Mouse (Mus musculus) heart, adult 8-10 months (tissue): ENCODE results near the gene Xylt1. TPM values are rescaled to one million over a fixed set of nuclear protein-coding genes. Genes with fewer than 3 reads are reported as not detected.
A peak's percentile ranks its signal among the peaks of the same experiment; 100 is the strongest.

ENCODE experiments used
- DNase-seq: peaks from one replicate; pipeline ENCODE4 v3.0.0; 2022; ENCODE audit warnings: low spot score
- total RNA-seq, 4 experiments: library from RNA; stranded (reverse); gene quantifications; 2 replicates each; pipeline ENCODE4 v1.2.4; 2022

Gene Xylt1
- total RNA-seq, 4 experiments from 2014 or later = 1.6 to 2.3 (median 2.1) TPM

DNA sequence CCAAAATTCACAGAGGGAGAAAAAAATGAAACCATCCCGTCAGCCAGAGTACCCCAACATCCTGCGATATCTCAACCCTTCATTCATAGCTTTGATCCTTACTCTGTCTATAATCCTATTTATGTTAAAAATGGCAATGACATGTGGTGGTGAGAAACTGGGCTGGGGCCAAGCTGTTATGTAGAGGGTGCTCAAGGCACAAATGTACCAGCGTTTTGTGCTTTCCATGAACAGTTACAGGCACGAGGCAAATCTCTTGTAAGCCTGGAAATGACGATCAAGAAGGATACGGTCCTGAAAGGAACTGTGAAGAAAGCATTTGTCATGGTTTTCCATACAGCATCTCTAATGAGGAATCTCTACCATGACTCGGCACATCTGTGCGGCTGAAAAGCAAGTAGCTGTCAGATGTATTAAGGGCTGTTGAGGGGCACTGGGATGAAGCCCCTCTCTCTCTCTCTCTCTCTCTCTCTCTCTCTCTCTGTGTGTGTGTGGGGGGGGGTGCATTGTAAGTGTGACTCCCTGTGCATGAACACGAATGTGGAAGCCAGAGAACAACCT lies 183.2 kb downstream of the Xylt1 start:
- DNase-seq = no peak

DNA sequence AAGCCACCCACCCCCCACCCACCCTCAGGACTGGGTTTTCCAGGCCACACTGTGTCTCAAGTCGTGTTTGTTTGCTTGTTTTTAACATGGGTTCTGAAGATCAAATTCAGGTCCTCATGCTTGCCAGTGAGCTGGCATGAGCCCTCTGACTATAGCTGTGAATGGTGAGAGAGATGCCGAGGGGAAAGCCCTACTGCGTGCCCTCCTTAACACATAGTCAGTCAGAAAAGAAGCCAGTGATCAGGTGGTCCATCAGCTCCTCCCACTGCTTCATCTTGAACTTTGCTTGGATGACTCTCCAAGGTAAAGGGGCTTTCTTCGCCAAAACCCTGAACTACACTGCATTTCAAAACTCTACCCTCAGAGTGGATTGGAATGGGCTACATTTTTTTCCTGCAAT lies 183.8 kb downstream of the Xylt1 start:
- DNase-seq = no peak

DNA sequence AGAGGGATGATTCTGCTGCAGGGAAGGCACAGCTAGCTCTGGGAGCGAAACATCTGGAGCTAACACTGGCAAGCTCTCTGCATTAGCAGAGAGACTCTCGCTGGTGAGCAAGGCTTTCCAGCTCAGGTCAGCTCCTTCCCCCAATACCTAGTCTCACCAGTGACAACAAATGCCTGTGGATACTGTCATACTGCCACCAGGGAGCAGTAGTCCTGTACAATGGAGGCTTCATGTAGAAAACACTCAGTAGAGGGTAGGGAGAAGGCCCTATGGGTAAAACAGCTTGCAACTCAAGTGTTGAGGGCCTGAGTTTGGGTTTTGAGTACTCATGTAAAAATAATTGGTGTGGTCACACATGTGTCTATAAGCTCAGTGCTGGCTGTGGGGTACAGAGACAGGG lies 185.3 kb downstream of the Xylt1 start:
- DNase-seq = no peak

- DNase-seq = no peak
Observed at GRCm38 (mm10) chr7:117566833-117567232, 186.1 kb downstream of the Xylt1 start.

GRCm38 (mm10) chr7:117567252-117567651 lies 186.5 kb downstream of the Xylt1 start:
- no peak for DNase-seq

- no peak for DNase-seq
Observed at GRCm38 (mm10) chr7:117567653-117568340, 187.0 kb downstream of the Xylt1 start.

- no peak for DNase-seq
Observed at GRCm38 (mm10) chr7:117571131-117571530, 190.4 kb downstream of the Xylt1 start.

DNA sequence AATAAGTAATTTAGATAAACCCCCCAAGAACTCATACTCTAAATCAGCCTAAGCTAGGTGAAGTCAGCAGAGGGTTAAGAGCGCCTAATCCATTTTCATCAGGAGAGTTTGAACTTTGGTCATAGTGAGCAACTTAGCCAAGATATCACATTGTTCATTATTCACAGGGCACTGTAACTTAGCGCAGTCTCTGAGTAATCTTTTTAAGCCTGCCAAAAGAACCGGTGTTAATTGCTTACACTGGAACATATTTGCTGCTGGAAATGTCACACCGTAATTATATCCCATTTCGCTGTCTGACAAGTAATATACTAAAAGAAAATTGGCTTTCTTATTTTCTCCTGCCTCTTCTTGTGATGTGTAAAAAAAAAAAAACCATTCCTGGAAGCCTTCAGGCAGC lies 190.9 kb downstream of the Xylt1 start:
- no peak for DNase-seq

GRCm38 (mm10) chr7:117573170-117573569 lies 192.4 kb downstream of the Xylt1 start:
- DNase-seq = peak; percentile 9

- no peak for DNase-seq
Observed at GRCm38 (mm10) chr7:117575417-117575816, 194.6 kb downstream of the Xylt1 start.

DNA sequence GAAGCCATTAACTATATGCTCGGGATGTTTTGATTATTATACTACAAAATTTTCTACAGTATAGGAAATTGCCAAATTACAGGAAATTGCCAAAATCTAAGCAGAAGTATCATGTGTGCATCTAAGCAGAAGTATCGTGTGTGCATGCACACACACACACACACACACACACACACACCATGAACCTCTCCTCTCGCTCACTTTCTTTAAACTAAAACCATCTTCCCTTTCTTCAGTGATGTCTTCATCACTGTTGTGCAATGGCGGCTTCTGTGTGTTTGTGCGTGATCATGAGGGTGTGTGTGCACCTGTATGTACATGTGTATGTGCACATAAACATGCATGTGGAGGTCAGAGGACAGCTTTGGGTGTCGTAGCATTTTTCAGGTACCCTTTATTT lies 196.3 kb downstream of the Xylt1 start:
- no peak for DNase-seq

DNA sequence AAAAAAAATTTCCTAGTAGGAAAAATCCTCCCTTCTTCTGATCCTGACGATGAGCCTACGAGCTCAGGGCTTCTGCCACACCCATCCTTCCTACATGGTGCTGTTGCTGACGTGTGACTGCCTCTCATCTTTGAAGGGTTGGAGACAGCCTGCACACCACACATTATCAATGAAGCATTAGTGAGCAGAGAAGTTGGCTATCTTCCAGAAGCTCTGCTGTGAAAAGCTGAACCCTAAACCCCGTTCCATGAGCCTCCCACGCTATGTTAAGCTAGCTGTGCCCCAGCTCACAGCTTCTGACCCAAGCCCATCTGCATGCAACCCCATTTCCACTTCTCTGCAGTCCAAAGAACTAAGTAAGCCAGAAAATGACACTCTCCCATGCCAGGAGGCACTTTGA lies 204.4 kb downstream of the Xylt1 start:
- DNase-seq = no peak

DNA sequence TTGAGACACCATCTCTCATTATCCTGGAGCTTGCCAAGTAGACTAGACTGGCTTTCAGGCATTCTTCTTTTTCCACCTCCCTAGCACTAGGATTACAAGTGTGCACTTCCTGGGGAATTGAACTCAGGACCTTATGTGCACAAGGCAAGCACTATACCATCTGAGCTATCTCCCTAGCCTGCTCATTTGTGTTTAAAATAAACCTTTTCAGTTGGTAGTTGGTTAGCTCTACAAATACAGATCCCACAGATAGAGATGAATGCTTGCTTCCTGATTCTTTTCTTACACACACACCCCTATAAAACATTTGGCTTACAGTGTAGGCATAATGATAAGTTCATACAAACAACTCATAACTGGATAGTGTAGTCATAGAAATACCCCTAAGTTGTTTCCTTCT lies 206.0 kb downstream of the Xylt1 start:
- DNase-seq = no peak

DNA sequence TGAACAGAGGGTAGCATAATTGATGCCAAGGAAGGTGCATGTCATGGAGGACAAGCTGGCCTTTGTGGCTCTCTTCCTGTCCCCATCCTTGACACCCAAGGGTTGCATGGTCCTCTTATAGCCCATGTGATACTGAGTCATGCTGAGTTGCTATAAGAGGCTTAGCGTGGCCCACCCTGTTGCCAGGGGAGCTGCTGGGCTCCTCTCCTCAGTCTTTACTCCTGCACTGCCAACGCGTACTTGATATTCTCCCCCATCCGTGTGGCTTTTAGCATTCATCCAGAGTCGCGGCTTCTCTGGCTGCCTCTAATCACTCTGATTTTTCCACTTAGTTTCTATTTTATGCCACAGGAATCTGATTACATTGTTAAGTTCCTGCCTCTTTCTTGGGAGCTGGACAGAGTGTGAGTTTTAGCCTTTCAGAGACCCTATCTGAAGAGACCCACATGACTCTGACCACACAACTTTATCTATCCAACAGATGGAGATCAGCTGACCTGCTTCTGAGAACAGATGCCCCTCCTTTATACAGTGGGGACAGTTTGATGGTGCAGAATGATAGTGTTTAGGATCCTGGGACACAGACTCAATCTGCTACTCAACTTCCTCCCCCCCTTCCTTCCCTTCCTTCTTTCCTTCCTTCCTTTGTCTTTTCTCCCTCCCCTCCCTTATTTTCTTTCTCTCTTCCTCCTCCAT lies 206.6 kb downstream of the Xylt1 start:
- DNase-seq = no peak

DNA sequence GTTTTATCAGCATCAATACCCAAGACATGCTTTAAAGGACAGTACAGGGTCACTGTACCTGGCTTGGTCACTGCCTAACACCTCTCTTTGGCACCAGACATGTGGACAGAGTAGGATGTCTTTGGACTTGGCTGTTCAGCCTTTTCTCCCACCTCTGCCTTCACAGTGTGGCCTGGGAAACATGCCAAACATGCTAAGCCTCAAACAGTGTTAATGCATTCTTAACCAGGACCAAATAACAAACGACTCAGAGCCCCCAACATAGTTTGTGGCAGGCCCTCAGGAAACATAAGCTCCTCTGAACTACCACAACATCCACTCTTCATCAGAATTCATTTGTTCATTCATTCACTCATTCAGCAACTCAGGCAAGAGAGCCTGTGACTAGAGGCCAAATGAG lies 207.6 kb downstream of the Xylt1 start:
- DNase-seq = no peak

- DNase-seq = no peak
Observed at GRCm38 (mm10) chr7:117589359-117589758, 208.6 kb downstream of the Xylt1 start.

DNA sequence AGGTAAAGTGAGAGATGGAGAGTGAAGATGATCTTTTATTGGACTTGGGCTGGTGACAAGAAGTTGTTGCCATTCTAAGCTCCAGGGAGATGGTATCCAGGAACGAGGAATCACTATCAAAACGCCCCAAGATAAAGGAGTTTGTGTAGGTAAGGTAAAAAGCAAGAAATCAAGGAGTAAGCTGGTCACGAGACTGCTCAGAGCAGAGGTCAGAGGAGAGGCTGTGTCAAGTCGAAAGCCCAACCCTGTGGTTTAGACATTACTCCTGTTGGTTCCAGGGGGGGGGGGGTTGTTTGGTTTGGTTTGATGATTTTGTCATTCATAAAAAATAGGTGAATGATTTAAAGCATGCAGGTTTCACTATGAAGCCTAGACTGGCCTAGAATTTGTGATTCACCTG lies 209.0 kb downstream of the Xylt1 start:
- DNase-seq = no peak

DNA sequence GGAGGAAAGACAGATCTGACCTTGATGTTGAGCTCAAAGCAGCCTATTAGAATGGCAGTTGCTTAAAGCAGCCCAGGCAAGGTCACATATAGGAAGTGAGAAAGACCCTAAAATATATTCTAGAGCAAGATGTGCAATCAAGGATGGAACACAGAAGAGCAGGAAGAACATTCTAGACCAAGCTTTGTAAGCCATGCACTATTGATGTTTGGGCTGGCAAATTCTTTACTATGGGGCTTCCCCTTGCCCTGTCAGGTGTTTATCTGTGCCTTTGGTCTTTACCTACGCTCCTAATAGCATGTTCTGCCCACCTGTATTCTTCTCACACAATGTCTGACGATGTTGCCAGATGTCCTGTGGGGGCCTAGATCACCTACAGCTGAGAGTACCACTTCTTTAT lies 213.4 kb downstream of the Xylt1 start:
- no peak for DNase-seq

- DNase-seq = no peak
Observed at GRCm38 (mm10) chr7:117595029-117595695, 214.4 kb downstream of the Xylt1 start.

DNA sequence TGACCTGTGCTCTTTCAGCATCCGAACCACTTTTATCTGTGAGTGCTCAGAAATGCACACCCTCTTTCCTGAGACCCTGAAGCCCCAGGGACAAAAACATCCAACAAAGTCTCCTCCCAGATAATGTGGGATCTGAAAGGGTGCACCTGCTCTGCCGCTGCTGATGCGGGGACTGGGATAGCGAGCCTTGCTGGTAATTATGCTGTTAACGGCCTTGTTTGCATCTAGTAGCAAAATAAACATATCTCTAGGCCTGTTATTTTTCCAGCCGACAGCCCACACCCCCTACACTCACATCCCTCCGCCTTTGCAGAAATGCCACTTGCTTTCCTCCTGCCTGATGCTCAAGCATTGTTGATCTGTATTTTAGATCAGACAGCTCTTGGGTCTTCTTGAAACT lies 219.7 kb downstream of the Xylt1 start:
- DNase-seq = no peak

DNA sequence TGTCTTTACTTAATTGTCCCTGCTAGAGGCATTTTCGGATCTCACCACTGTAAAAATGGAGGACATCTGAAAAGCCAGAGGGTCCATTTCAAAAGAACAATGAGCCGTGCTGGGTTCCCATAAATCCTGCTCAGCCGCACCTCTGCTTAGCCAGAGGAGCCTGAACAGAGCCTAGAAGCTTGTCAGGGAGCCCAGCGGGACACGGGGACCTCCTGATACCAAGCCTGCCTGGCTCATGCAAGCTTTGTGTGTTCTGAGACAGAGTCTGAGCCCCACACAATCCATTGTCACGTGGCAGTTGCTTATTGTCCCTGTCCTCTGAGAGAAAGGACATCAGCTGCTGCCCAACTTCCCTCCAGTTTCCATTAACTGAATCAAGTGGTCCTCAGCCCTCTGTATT lies 229.7 kb downstream of the Xylt1 start:
- no peak for DNase-seq

- DNase-seq = no peak
Observed at GRCm38 (mm10) chr7:117612788-117613473, 232.2 kb downstream of the Xylt1 start.
